1 mouse cellular context compared by ENCODE assay signal in the genomic region with DNA sequence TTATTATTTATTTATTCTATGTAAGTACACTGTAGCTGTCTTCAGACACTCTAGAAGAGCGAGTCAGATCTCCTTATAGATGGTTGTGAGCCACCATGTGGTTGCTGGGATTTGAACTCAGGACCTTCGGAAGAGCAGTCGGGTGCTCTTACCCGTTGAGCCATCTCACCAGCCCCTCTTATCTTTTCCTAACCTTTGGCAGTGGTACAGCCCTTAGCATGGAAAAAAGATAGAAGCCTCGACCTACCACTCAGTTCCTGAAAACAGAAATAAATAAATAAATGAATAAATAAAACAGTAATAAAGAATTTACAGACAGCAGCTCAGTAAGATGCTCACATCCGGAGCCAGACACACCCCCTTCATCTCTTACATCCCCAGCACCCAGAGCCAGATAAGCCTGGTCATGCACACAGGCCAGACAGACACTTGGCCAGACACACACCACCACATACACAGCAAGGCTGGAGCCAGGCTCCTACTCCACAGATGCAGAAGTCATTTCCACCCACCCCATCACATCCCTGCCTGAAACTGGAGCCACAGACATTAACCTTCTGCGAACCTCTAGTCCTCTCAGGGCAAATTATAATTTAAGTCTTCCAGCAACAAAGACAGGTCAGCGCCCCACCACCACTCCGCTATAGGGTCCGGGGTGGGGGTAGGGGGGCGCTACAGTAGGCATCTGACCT.
TF ChIP-seq lines count a peak whose summit lies in the region.

No protein-coding gene starts in this region.

TF ChIP-seq in MEL, 35 proteins besides CTCF, POLR2A, EP300 and RAD21 (continued from another document):
- no peak for TF ChIP-seq ZMIZ1 (IDR thresholded peaks at IDR 0.05; ENCODE audit: low read depth, low read length)
